Mouse (Mus musculus) megakaryocyte progenitor cell, adult 5-6 weeks (primary cell): Measurements from ENCODE around the gene Taf9b. TPM values are rescaled to one million over a fixed set of nuclear protein-coding genes. Genes with fewer than 3 reads are reported as not detected.
"Not testable (repeated sequence)": the region's sequence is repeated elsewhere in the genome, so short reads cannot be mapped to it uniquely, and the experiment has no call there.

Experiments used
- ATAC-seq: replicated peaks from 2 replicates; pipeline ENCODE4 v1.8.0; 2016; ENCODE audit warnings: mild to moderate bottlenecking, moderate TSS enrichment, inconsistent platforms; ENCODE audit not compliant: poor library complexity
- total RNA-seq, 2 experiments: library from RNA; stranded (forward) in 1 of 2; stranded (reverse) in 1 of 2; fragments of 157-497, 149-512 nt in 1 of 2; fragments of 200-1000 nt in 1 of 2; gene quantifications; 2 replicates each; pipeline versions ENCODE4 v1.2.3 to v1.2.4; 2015 to 2017

The Taf9b gene
- total RNA-seq (2015): 6.4 and 11.1 TPM in 2 replicates
- 1.0 and 4.1 TPM in 2 replicates for total RNA-seq (2017)

GRCm38 (mm10) chrX:106221058-106221457, at the start of gene Taf9b:
Gene Taf9b, minus strand, starts transcription at chrX:106221158.
- ATAC-seq: no peak

DNA sequence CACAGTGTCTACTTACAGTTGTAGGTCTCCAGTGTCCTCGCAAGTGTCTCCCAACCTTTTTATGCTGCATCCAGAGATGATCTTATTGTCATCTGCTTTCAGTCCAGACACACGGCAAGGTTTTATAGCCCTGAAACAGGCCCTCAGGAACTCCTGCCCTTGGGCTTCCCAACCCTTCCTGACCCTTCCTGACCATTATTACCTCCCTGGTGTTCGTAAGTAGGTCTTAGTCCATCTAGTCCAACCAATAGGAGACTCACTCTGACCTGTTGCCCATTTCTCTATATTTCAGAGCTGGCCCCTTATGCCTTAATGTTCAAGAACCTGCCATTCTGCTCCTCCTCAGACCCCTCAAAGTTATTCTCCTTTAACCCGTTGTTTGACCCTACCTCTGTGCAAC, 34.3 kb upstream of the Taf9b start, which contains the start of gene Fnd3c2:
Fnd3c2 (minus strand) TSS at position 101 of the 400 bp plus-strand sequence.
- no peak for ATAC-seq

- peak; percentile 98 for ATAC-seq
These were observed 1.6 kb downstream of the Taf9b start for GRCm38 (mm10) chrX:106219171-106220032.

DNA sequence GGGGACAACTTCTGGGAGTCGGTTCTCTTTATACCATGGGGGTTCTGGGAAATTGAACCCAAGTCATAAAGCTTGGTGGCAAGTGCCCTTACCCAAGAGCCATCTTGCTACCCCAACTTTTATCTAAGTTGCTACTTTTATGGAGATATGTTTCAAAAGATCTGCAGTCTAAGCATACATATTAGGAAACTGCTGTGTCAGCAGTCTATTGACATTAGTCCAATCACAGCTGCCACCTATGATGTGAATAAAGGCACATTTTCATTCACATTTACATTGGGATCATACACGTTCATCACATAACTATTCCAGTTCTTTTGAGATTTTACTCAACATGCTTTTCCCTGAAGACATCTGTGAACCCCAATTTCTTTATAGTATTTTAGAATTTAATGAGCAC, 11.9 kb downstream of the Taf9b start:
- ATAC-seq: no peak

GRCm38 (mm10) chrX:106198904-106199303, 22.1 kb downstream of the Taf9b start:
- peak; percentile 55; the same call in 1 of the 2 replicates for ATAC-seq

GRCm38 (mm10) chrX:106197308-106197707, 23.6 kb downstream of the Taf9b start:
- ATAC-seq: 0 out of 2 replicates have a peak, but pooled peaks have one; percentile 39

- ATAC-seq: not testable (repeated sequence)
These were observed 26.6 kb downstream of the Taf9b start for GRCm38 (mm10) chrX:106194361-106194760.

- no peak for ATAC-seq
These were observed 30.9 kb downstream of the Taf9b start for GRCm38 (mm10) chrX:106190091-106190490.

GRCm38 (mm10) chrX:106189356-106189755, 31.6 kb downstream of the Taf9b start:
- ATAC-seq: peak; percentile 24

DNA sequence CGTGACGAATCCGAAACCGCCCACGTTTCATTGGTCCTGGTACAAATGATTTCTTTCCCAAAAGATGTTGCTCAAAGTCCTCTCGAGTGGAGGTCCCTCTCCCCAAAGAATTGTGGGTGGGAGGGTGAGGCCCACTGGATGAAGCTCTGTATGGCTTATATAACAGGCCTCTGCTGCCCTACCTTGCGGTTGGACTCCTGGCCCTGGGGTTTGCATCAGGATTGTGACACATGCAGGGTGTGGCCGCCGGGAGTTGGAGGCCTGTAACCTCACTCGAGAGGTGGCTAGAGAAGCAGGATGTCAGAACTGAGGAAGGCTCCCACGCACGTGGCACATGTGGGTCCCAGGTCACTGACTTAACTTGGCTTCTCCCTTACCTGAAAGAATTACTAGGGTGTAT, 33.2 kb downstream of the Taf9b start:
- peak; percentile 54 for ATAC-seq

DNA sequence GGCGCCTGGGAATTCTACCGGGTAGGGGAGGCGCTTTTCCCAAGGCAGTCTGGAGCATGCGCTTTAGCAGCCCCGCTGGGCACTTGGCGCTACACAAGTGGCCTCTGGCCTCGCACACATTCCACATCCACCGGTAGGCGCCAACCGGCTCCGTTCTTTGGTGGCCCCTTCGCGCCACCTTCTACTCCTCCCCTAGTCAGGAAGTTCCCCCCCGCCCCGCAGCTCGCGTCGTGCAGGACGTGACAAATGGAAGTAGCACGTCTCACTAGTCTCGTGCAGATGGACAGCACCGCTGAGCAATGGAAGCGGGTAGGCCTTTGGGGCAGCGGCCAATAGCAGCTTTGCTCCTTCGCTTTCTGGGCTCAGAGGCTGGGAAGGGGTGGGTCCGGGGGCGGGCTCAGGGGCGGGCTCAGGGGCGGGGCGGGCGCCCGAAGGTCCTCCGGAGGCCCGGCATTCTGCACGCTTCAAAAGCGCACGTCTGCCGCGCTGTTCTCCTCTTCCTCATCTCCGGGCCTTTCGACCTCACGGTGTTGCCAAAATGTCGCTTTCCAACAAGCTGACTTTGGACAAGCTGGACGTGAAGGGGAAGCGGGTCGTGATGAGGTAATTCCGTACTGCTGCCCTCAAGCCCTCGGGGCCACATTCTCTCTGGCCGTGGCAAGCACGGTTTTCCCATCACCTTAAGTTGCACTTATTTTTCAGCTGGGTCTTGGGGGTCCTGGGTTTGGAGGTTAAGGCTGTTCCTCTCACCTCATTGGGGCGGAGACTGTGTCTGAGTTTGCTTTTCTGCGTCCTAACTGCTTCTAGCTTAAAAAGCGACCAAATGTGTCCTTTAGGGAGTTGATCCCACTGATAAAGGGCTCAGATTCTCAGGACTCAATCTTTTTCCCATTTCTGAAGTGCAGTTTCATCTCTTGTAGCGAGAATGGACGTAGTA, 34.0 kb downstream of the Taf9b start, which contains the start of gene Pgk1:
Pgk1 (plus strand) TSS at position 388 of the 937 bp plus-strand sequence.
- ATAC-seq: peak; percentile 92

GRCm38 (mm10) chrX:106185706-106186105, 35.3 kb downstream of the Taf9b start:
- no peak for ATAC-seq

DNA sequence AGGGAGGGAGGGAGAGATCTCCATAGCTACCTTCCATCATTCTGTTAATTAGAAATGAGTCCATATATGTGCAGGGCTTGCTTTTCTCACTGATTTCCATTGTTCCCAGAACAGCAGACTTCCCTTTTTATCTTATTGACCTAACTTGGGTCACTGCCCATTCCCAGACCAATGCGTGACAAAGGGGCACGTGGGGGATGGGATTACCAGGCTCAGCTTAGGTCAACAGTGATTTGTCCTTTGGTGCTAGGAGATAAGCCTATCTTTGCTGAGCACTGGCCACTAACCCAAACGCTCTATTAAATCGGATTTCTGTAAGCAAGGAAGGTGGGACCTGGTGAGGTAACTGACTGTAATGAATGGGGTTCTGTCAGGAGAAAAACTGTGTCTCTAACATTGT, 36.7 kb downstream of the Taf9b start:
- no peak for ATAC-seq

- ATAC-seq: no peak
These were observed 44.6 kb downstream of the Taf9b start for GRCm38 (mm10) chrX:106176331-106176730.

DNA sequence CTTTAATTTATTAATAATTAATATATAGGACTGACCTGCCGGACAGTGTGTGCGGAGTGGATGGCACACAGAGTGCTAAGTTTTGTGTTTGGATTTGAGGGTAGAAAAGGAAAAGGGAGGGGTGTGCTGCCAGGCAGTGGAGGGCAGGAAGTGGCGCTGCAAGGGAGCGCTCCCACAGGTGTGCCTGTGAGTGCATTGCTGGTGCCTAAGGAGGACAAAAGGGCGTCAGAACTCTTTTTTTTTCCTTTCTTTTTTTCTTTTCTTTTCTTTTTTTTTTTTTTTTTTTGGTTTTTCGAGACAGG, 49.2 kb downstream of the Taf9b start:
- no peak for ATAC-seq

- ATAC-seq: peak; percentile 100
These were observed 49.7 kb downstream of the Taf9b start for GRCm38 (mm10) chrX:106171106-106171852.

- ATAC-seq: peak; percentile 95
These were observed 55.9 kb downstream of the Taf9b start for GRCm38 (mm10) chrX:106165089-106165488.

DNA sequence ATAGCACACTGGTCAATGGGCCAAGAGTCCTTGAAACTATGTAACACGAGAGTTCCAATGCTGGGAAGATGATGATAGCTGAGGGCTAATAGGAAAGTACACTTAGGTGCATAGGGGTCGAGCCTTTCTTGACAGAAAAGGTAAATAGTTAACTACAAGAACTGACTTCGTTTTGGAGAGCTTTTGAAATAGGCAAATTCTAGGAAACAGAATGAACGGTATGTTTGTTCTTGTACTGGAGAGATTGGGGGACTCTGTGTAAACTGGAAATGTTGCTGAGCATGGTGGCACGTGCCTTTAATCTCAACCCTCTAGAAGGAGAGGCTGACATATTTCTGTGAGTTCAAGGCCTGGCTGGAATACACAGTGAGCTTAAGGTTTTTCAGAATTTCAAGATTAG, 56.4 kb downstream of the Taf9b start:
- no peak for ATAC-seq

DNA sequence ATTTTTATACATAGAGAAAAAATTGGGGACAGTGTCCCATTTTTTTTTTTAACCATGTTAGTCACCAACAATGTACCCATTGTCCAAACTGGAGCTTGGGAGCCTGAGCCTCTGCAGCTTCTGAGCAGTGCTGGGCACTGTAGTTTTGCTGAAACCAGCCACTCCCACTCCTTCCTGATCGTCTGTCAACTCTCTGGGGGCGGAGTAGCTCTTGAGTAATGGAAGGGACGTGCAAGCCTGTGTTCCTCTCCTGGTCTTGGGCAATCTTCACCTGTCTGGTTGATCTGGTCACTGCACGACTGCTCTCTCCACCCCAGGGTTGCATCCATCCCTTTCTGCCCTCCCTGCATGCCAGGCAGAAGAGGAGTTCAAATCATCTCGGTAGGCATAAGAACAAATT, 57.0 kb downstream of the Taf9b start:
- peak; percentile 95 for ATAC-seq
